Mouse (Mus musculus) liver, embryonic 14.5 days (tissue): ENCODE measurements around the gene Hectd4. TPM values are rescaled to one million over a fixed set of nuclear protein-coding genes. Genes with fewer than 3 reads are reported as not detected.

Experiments used
- ATAC-seq: fragments of 200-750 bp; cut with Nextera tagmentation; 2 replicates; pipeline ENCODE4 v1.8.0; 2017; ENCODE audit warnings: moderate number of reproducible peaks, mild to moderate bottlenecking, moderate library complexity; ENCODE audit not compliant: insufficient read depth
- DNase-seq, 3 experiments: peaks; one replicate each; pipeline ENCODE4 v3.0.0-alpha.2; 2012 to 2013; ENCODE audit warnings: low read depth in 3 of 3, low spot score in 3 of 3
- H3K27ac ChIP-seq: fragments of 300-500 bp; sonication (generic); 2 replicates; pipeline ENCODE4 v1.5.1; 2014; ENCODE audit warnings: moderate library complexity, mild to moderate bottlenecking, control low read depth, inconsistent platforms
- H3K27me3 ChIP-seq: fragments of 300-500 bp; sonication (generic); 2 replicates; pipeline ENCODE4 v1.6.1; 2014; ENCODE audit warnings: mild to moderate bottlenecking, low read length, moderate library complexity; ENCODE audit not compliant: control insufficient read depth, insufficient read depth
- H3K36me3 ChIP-seq: fragments of 300-500 bp; sonication (generic); replicated peaks from 2 replicates; pipeline ENCODE4 v1.6.1; 2014; ENCODE audit warnings: low read depth; ENCODE audit not compliant: control insufficient read depth, insufficient read depth
- H3K4me1 ChIP-seq, 2 experiments: fragments of 200-500 bp in 1 of 2; fragments of 300-500 bp in 1 of 2; sonication (generic) in 1 of 2; replicated peaks; 2 replicates each; pipeline ENCODE4 v1.6.1; 2012 to 2014; ENCODE audit warnings: antibody characterized with exemption in 1 of 2, inconsistent platforms in 1 of 2, low read length in 1 of 2; ENCODE audit not compliant: control insufficient read depth in 2 of 2, insufficient read depth in 2 of 2
- H3K4me2 ChIP-seq: fragments of 300-500 bp; sonication (generic); 2 replicates; pipeline ENCODE4 v1.6.1; 2014; ENCODE audit warnings: low read depth, mild to moderate bottlenecking, control low read depth, moderate library complexity
- H3K4me3 ChIP-seq, 2 experiments: fragments of 200-500 bp in 1 of 2; fragments of 300-500 bp in 1 of 2; sonication (generic) in 1 of 2; 2 replicates each; pipeline ENCODE4 v1.5.1; 2012 to 2014; ENCODE audit warnings: low read depth in 2 of 2, low read length in 2 of 2, mild to moderate bottlenecking in 2 of 2, control low read depth in 1 of 2, inconsistent platforms in 1 of 2, moderate library complexity in 1 of 2; ENCODE audit not compliant: insufficient read depth in 1 of 2
- H3K9ac ChIP-seq: fragments of 300-500 bp; sonication (generic); replicated peaks from 2 replicates; pipeline ENCODE4 v1.6.1; 2014; ENCODE audit warnings: mild to moderate bottlenecking, control low read depth, moderate library complexity
- H3K9me3 ChIP-seq: fragments of 300-500 bp; sonication (generic); 2 replicates; pipeline ENCODE4 v1.6.1; 2016; ENCODE audit warnings: low read length, mixed read lengths; ENCODE audit not compliant: control insufficient read depth
- CTCF ChIP-seq: IDR thresholded peaks from 2 replicates; pipeline ENCODE4 v1.5.1; 2016; ENCODE audit warnings: antibody characterized with exemption, low read depth, control low read depth
- EP300 ChIP-seq: IDR thresholded peaks from 2 replicates; pipeline ENCODE4 v1.6.1; 2016; ENCODE audit warnings: antibody characterized with exemption, low read depth
- WGBS: fragments of 180-500 bp; shearing (Covaris S2); extraction: QIAGEN DNeasy Blood & Tissue Kit; methylation state at CpG from one replicate; pipeline ENCODE4 v1.1.7; 2014; ENCODE audit not compliant: insufficient replicate concordance; 5-methylcytosine and 5-hydroxymethylcytosine counted together
- polyA plus RNA-seq, 2 experiments: library from polyadenylated mRNA; depleted of rRNA in 1 of 2; stranded (reverse) in 1 of 2; unstranded in 1 of 2; fragments of >200 nt; fragmentation: Nextera tagmentation in 1 of 2; extraction: Ambion mirVana in 1 of 2; gene quantifications; 2 replicates each; pipeline versions ENCODE4 v1.2.1 to v1.2.3; 2012 to 2014

Hectd4 gene
- polyA plus RNA-seq, 2 experiments: 11.2 to 15.8 TPM

DNA sequence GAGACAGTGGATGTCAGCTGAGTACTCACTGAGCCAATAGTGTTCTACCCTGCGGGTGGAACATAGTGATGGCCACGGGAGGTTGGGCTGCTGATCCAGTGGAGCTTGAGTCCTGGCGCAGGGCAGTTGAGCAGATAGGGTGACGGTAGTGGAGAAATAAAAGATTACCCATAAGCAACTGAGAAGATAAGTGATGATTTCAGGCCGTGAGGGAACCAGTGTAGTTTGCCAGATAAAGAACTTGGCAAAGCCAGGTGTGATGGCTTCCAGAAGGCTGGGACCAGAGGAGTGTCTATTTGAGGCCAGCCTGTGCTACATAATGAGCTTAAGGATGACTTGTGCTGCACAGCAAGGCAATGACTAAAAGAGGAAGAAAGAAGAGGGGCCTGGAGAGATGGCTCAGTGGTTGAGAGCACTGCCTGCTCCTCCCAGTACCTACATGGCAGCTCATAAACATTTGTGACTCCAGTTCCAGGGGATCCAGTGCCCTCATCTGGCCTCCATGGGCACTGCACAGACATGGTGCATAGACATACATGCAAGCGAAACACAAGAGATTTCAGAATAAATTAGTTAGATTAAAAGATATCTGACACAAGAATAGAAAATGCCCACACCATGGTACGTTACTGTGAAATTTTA, 46.8 kb downstream of the Hectd4 start:
- H3K4me2 ChIP-seq: no peak overlapping the region
- no peak overlapping the region for H3K9ac ChIP-seq
- no peak overlapping the region for H3K4me3 ChIP-seq
- ATAC-seq (peak; percentile 74), DNase-seq (peak in 2 of 3 experiments; percentile 45 to 55)
- H3K27me3 ChIP-seq: no peaks in the 10 kb centered on the region
- H3K27ac ChIP-seq: peak overlapping the region; percentile 12
- H3K9me3 ChIP-seq: no peaks in the 10 kb centered on the region
- 38% methylated on average over 7 of the region's 7 CpGs for WGBS
- TF ChIP-seq CTCF: peak; percentile 88
- TF ChIP-seq EP300: peak; percentile 54
- peaks cover 90% of the 10 kb centered on the region for H3K36me3 ChIP-seq
- H3K4me1 ChIP-seq: peaks cover 10 to 13% of the 10 kb centered on the region in 2 experiments; a peak in 3 of 4 replicates

DNA sequence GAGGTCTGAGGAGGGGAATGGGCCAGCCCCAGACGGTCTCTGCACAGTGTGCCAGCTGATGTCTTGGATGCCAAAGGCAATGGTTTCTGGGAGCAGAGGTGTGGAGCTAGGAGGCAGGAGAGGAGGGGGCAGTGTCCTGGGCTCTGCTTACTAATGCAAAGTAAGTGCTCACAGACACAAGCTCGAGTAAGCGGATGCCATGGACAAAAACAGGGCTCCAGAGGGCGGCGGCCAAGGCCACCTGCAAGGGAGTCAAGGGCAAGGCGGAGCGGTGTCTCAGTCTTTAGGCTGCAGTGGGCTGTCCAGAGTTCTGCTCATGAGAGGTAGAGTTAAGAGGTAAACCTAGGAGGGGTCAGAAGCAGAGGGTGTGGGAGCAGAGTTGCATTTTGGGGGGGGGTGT, 51.0 kb downstream of the Hectd4 start:
- peaks cover 9% of the 10 kb centered on the region in 2 experiments; a peak in 3 of 4 replicates for H3K4me1 ChIP-seq
- TF ChIP-seq CTCF (no peak), EP300 (no peak)
- H3K27me3 ChIP-seq: no peaks in the 10 kb centered on the region
- ATAC-seq (no peak), DNase-seq (no peak)
- H3K4me3 ChIP-seq: no peak overlapping the region
- H3K9ac ChIP-seq: no peak overlapping the region
- no peak overlapping the region for H3K4me2 ChIP-seq
- no peaks in the 10 kb centered on the region for H3K9me3 ChIP-seq
- peaks cover 91% of the 10 kb centered on the region for H3K36me3 ChIP-seq
- 94% methylated on average over 7 of the region's 7 CpGs for WGBS
- H3K27ac ChIP-seq: no peak overlapping the region

DNA sequence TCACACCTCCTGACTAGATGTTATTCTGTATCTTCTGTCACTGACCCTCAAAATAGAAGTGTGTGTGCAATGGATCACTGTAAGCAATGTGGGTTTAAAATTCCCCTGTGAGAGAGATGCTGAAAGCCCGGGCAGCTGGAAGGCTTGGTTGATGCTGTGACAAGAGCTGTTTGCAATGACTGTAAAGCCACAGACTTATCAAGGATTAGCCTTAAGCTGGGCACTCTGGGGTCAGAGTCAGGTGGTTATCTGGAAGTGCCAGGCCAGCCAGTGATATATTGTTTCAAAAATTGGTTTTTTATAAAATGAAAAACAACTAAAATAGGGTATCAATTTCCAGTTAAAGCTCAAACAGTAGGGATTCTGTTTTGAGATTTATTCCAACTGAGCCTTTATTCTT, 56.8 kb downstream of the Hectd4 start:
- H3K9me3 ChIP-seq: no peaks in the 10 kb centered on the region
- H3K4me3 ChIP-seq: no peak overlapping the region
- no peak for TF ChIP-seq EP300
- TF ChIP-seq CTCF: no peak
- WGBS: 28% methylated on average over 1 of the region's 1 CpGs
- no peaks in the 10 kb centered on the region; a peak in 1 of 4 replicates for H3K4me1 ChIP-seq
- H3K4me2 ChIP-seq: no peak overlapping the region
- H3K27ac ChIP-seq: no peak overlapping the region
- no peaks in the 10 kb centered on the region for H3K27me3 ChIP-seq
- DNase-seq (no peak), ATAC-seq (no peak)
- no peak overlapping the region for H3K9ac ChIP-seq
- H3K36me3 ChIP-seq: peaks cover 95% of the 10 kb centered on the region

DNA sequence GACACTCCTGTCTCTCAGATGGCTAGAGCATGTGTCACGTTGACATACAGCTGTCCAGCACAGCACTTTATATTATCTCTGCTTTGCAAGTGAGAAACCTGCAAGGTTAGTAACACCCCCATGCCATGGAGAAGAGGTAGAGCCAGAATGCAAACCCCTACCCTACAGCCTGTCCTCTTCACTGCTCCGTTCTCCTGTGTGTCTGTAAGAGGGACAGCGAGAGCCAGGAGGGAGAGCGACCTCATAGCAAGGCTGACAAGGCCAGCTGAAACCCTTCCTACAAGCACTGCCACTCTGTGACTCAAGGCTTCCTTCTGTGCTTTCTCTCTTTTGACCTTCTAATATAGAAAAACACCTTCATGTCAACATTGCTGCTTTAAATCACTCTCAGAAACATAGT, 60.4 kb downstream of the Hectd4 start:
- H3K4me1 ChIP-seq: no peaks in the 10 kb centered on the region; a peak in 1 of 4 replicates
- no peak for ATAC-seq
- no peaks in the 10 kb centered on the region for H3K27me3 ChIP-seq
- H3K9me3 ChIP-seq: no peaks in the 10 kb centered on the region
- WGBS: 94% methylated on average over 4 of the region's 4 CpGs
- H3K36me3 ChIP-seq: peaks cover 93% of the 10 kb centered on the region
- TF ChIP-seq EP300 (no peak), CTCF (no peak)
- H3K4me2 ChIP-seq: no peak overlapping the region
- no peak overlapping the region for H3K4me3 ChIP-seq
- H3K27ac ChIP-seq: no peak overlapping the region
- H3K9ac ChIP-seq: no peak overlapping the region
- no peak for DNase-seq

DNA sequence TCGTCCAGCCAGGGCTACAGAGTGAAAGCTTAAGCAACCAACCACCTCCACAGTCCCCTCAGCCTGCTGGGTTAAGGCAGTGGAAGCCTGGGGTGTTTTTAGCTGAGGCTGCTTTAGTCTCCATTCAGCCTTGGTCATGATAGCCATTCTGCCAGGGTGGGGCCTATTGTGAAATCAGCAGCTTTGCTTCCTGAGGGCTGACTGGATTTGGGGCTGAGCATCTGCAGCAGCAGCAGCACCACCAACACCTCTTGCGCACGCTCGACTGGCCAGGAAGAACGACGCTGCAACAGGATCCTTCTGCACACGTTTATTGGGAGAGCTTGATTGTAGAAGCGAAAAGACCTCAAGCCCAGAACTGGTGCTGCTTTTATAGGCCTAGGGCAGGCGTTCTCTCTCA, 63.0 kb downstream of the Hectd4 start:
- WGBS: 90% methylated on average over 9 of the region's 9 CpGs
- Histone ChIP-seq H3K4me3 (no peak overlapping the region), H3K27ac (no peak overlapping the region), H3K4me2 (no peak overlapping the region), H3K27me3 (no peaks in the 10 kb centered on the region), H3K9me3 (no peaks in the 10 kb centered on the region), H3K36me3 (peaks cover 95% of the 10 kb centered on the region), H3K4me1 (no peaks in the 10 kb centered on the region), H3K9ac (no peak overlapping the region)
- peak; percentile 24; the same call in 1 of the 2 replicates for ATAC-seq
- TF ChIP-seq CTCF (no peak), EP300 (no peak)
- no peak for DNase-seq
